Mouse (Mus musculus): Measurements from ENCODE around the gene Riok1. TPM values are rescaled to one million over a fixed set of nuclear protein-coding genes. Genes with fewer than 3 reads are reported as not detected.

Riok1 gene
- polyA plus RNA-seq, 1 experiment: 34.0 TPM

- WGBS: 64% methylated on average over 6 of the region's 6 CpGs
- Histone ChIP-seq H3K4me1 (ENCODE audit: control insufficient read depth, insufficient read depth, low read length) (no peaks in the 10 kb centered on the region), H3K27me3 (ENCODE audit: control insufficient read depth, insufficient read depth, low read length) (no peaks in the 10 kb centered on the region), H3K27ac (ENCODE audit: insufficient read depth, low read length) (no peak overlapping the region), H3K4me3 (replicated peaks; ENCODE audit: insufficient read depth, low read depth, low read length) (no peak overlapping the region)
- no peak for TF ChIP-seq CTCF (IDR thresholded peaks at IDR 0.05; ENCODE audit: borderline replicate concordance, insufficient read depth, low read depth, low read length)
- TF ChIP-seq POLR2A (IDR thresholded peaks at IDR 0.05; ENCODE audit: borderline replicate concordance, insufficient read depth, low read length): no peak
- DNase-seq: no peak
These were observed 9.1 kb upstream of the Riok1 start for GRCm38 (mm10) chr13:38027618-38028248.

GRCm38 (mm10) chr13:38028407-38028806 lies 8.4 kb upstream of the Riok1 start:
- H3K4me1 ChIP-seq (ENCODE audit: control insufficient read depth, insufficient read depth, low read length): no peaks in the 10 kb centered on the region
- DNase-seq: no peak
- no peak overlapping the region for H3K4me3 ChIP-seq (replicated peaks; ENCODE audit: insufficient read depth, low read depth, low read length)
- WGBS: 85% methylated on average over 4 of the region's 4 CpGs
- H3K27me3 ChIP-seq (ENCODE audit: control insufficient read depth, insufficient read depth, low read length): no peaks in the 10 kb centered on the region
- TF ChIP-seq CTCF (IDR thresholded peaks at IDR 0.05; ENCODE audit: borderline replicate concordance, insufficient read depth, low read depth, low read length) (no peak), POLR2A (IDR thresholded peaks at IDR 0.05; ENCODE audit: borderline replicate concordance, insufficient read depth, low read length) (no peak)
- H3K27ac ChIP-seq (ENCODE audit: insufficient read depth, low read length): no peak overlapping the region

- Histone ChIP-seq H3K27ac (ENCODE audit: insufficient read depth, low read length) (peak within 1 kb of the TSS; percentile 31; the same call in 1 of the 2 replicates), H3K4me1 (ENCODE audit: control insufficient read depth, insufficient read depth, low read length) (no peaks in the 10 kb centered on the region), H3K4me3 (replicated peaks; ENCODE audit: insufficient read depth, low read depth, low read length) (peak within 1 kb of the TSS; percentile 80), H3K27me3 (ENCODE audit: control insufficient read depth, insufficient read depth, low read length) (no peaks in the 10 kb centered on the region)
- WGBS: under 1% methylated on average over 47 of the region's 47 CpGs
- peak; percentile 97 to 99 for DNase-seq
- peak; percentile 88 for TF ChIP-seq POLR2A (IDR thresholded peaks at IDR 0.05; ENCODE audit: borderline replicate concordance, insufficient read depth, low read length)
- peak; percentile 12; the same call in 1 of the 2 replicates for TF ChIP-seq CTCF (IDR thresholded peaks at IDR 0.05; ENCODE audit: borderline replicate concordance, insufficient read depth, low read depth, low read length)
These were observed 371 bp downstream of the Riok1 start, which contains the start of gene Cage1 for GRCm38 (mm10) chr13:38037044-38037687. Cage1 (minus strand) TSS chr13:38037069.

- no peak overlapping the region for H3K27ac ChIP-seq (ENCODE audit: insufficient read depth, low read length)
- WGBS: 42% methylated on average over 12 of the region's 12 CpGs
These were observed 1.0 kb downstream of the Riok1 start for GRCm38 (mm10) chr13:38037811-38038210.

GRCm38 (mm10) chr13:38049888-38050287 lies 13.1 kb downstream of the Riok1 start:
- Histone ChIP-seq H3K4me1 (ENCODE audit: control insufficient read depth, insufficient read depth, low read length) (no peaks in the 10 kb centered on the region), H3K27ac (ENCODE audit: insufficient read depth, low read length) (no peak overlapping the region), H3K27me3 (ENCODE audit: control insufficient read depth, insufficient read depth, low read length) (no peaks in the 10 kb centered on the region), H3K4me3 (replicated peaks; ENCODE audit: insufficient read depth, low read depth, low read length) (no peak overlapping the region)
- no peak for TF ChIP-seq POLR2A (IDR thresholded peaks at IDR 0.05; ENCODE audit: borderline replicate concordance, insufficient read depth, low read length)
- no peak for TF ChIP-seq CTCF (IDR thresholded peaks at IDR 0.05; ENCODE audit: borderline replicate concordance, insufficient read depth, low read depth, low read length)
- WGBS: 95% methylated on average over 3 of the region's 3 CpGs
- DNase-seq: no peak

More at GRCm38 (mm10) chr13:38037811-38038210, 1.0 kb downstream of the Riok1 start:
- Histone ChIP-seq H3K4me3 (replicated peaks; ENCODE audit: insufficient read depth, low read depth, low read length) (peak overlapping the region; percentile 80), H3K4me1 (ENCODE audit: control insufficient read depth, insufficient read depth, low read length) (no peaks in the 10 kb centered on the region), H3K27me3 (ENCODE audit: control insufficient read depth, insufficient read depth, low read length) (no peaks in the 10 kb centered on the region)
- DNase-seq: peak; percentile 10 to 13
- TF ChIP-seq CTCF (IDR thresholded peaks at IDR 0.05; ENCODE audit: borderline replicate concordance, insufficient read depth, low read depth, low read length): no peak
- no peak for TF ChIP-seq POLR2A (IDR thresholded peaks at IDR 0.05; ENCODE audit: borderline replicate concordance, insufficient read depth, low read length)

GRCm38 (mm10) chr13:38062678-38063077 lies 25.9 kb downstream of the Riok1 start:
- no peak for DNase-seq

GRCm38 (mm10) chr13:38064854-38065663 lies 28.3 kb downstream of the Riok1 start:
- Histone ChIP-seq H3K27ac (ENCODE audit: insufficient read depth, low read length) (no peak overlapping the region), H3K4me3 (replicated peaks; ENCODE audit: insufficient read depth, low read depth, low read length) (no peak overlapping the region), H3K4me1 (ENCODE audit: control insufficient read depth, insufficient read depth, low read length) (no peaks in the 10 kb centered on the region), H3K27me3 (ENCODE audit: control insufficient read depth, insufficient read depth, low read length) (no peaks in the 10 kb centered on the region)
- TF ChIP-seq CTCF (IDR thresholded peaks at IDR 0.05; ENCODE audit: borderline replicate concordance, insufficient read depth, low read depth, low read length) (peak; percentile 62), POLR2A (IDR thresholded peaks at IDR 0.05; ENCODE audit: borderline replicate concordance, insufficient read depth, low read length) (no peak)
- DNase-seq: peak; percentile 16 to 32
- 77% methylated on average over 11 of the region's 11 CpGs for WGBS

More at GRCm38 (mm10) chr13:38062678-38063077, 25.9 kb downstream of the Riok1 start:
- H3K4me3 ChIP-seq (replicated peaks; ENCODE audit: insufficient read depth, low read depth, low read length): no peak overlapping the region
- no peak overlapping the region for H3K27ac ChIP-seq (ENCODE audit: insufficient read depth, low read length)
- TF ChIP-seq POLR2A (IDR thresholded peaks at IDR 0.05; ENCODE audit: borderline replicate concordance, insufficient read depth, low read length): no peak
- no peak for TF ChIP-seq CTCF (IDR thresholded peaks at IDR 0.05; ENCODE audit: borderline replicate concordance, insufficient read depth, low read depth, low read length)
- no peaks in the 10 kb centered on the region for H3K4me1 ChIP-seq (ENCODE audit: control insufficient read depth, insufficient read depth, low read length)
- 92% methylated on average over 11 of the region's 11 CpGs for WGBS
- no peaks in the 10 kb centered on the region for H3K27me3 ChIP-seq (ENCODE audit: control insufficient read depth, insufficient read depth, low read length)

Measured in cerebellum, adult 2 months (tissue).